Mouse (Mus musculus) CD8-positive naive resting alpha-beta T cell, adult 57 days (primary cell): Measurements from ENCODE around the gene 4930402K13Rik. TPM values are rescaled to one million over a fixed set of nuclear protein-coding genes. Genes with fewer than 3 reads are reported as not detected.

Source experiments
- total RNA-seq: library from RNA; stranded (reverse); gene quantifications from one replicate; pipeline ENCODE4 v1.2.4, GENCODE M21; 2023

4930402K13Rik gene
- not detected for total RNA-seq

DNA sequence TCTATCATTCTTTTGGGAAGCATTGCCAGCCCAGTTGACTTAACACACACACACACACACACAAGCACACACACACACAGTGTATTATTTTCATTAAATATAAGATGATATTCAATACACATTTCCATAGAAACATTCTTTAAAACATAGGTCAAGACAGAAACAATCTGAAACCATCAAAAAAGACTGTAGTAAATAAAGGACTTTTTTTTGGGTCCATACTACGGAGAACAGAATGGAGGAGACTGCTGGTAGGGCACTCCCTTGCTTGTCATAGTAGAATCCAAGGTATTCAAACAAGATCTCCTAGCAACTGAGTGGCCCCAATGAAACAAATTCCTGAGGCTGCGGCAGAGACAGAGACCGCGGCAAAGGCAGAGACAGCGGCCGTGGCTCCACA, at the start of gene 4930402K13Rik:
4930402K13Rik (plus strand) TSS at position 301 of the 400 bp plus-strand sequence.

DNA sequence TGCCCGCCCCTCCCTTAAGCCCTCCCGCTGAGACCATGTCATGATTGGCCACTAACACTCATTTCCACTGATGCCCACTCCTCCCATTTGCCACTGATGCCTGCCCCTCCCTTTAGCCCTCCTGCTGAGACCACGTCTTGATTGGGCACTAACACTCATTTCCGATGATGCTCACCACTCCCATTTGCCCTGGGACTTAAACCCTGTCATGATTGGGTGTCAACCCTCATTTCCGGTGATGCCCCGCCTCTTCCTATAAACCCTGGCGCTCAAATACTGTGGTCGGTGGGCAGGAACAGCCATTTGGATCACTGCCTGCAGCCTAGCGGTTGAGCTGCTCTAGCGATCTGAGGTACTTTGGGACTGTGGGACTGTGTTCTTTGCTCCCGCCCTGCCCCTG, 41.6 kb upstream of the 4930402K13Rik start, which contains the start of gene Fthl17f:
Fthl17f (plus strand) TSS at position 301 of the 400 bp plus-strand sequence.

Other genes starting within 250 kb of the 4930402K13Rik start
- gene Gm5751, start 230.3 kb upstream of the 4930402K13Rik start, total RNA-seq = not detected
- 2.3 TPM for gene B630019K06Rik, start 212.2 kb upstream of the 4930402K13Rik start, total RNA-seq
- gene Fthl17b, start 141.6 kb upstream of the 4930402K13Rik start, total RNA-seq = not detected
- not detected for gene Fthl17c, start 128.0 kb upstream of the 4930402K13Rik start, total RNA-seq
- gene Fthl17d, start 117.8 kb upstream of the 4930402K13Rik start, total RNA-seq = not detected
- not detected for gene Fthl17e, start 71.1 kb upstream of the 4930402K13Rik start, total RNA-seq
- gene Fthl17f, start 41.5 kb upstream of the 4930402K13Rik start, total RNA-seq = not detected
- gene Lancl3, start 95.3 kb downstream of the 4930402K13Rik start, total RNA-seq = not detected
- gene Gm14862, start 152.3 kb downstream of the 4930402K13Rik start, total RNA-seq = not detected
- 0.83 TPM for gene Xk, start 168.2 kb downstream of the 4930402K13Rik start, total RNA-seq
- gene H2al1m, start 179.2 kb downstream of the 4930402K13Rik start, total RNA-seq = not detected
- not detected for gene H2al1k, start 246.1 kb downstream of the 4930402K13Rik start, total RNA-seq